12 mouse cellular contexts compared by ENCODE assay signal in genomic region chr4:141869436-141870215, GRCm38 (mm10). TPM values are rescaled to one million over a fixed set of nuclear protein-coding genes. Genes with fewer than 3 reads are reported as not detected.
DNase-seq lines count a peak whose midpoint lies in the region; ATAC-seq and TF ChIP-seq lines count a peak whose summit lies in the region.
"Had no signal": no experiment of that assay in that cellular context is flagged by ENCODE, and none has a peak within 500 bp of the region (broad histone marks: within the 10 kb centered on the region; RNA-seq: fewer than 3 reads in every experiment).

No protein-coding gene starts in this region.

- no peaks in the 10 kb centered on the region; the same call in 1 of the 2 replicates for H3K79me2 ChIP-seq in heart, adult 2 months (replicated peaks; ENCODE audit: control insufficient read depth, insufficient read depth, low read length)

- peaks cover 86% of the 10 kb centered on the region for H3K4me1 ChIP-seq in heart, embryonic 12.5 days (replicated peaks)
- H3K4me1 ChIP-seq in heart, adult 2 months (ENCODE audit: control insufficient read depth, insufficient read depth, low read length): peaks cover 14% of the 10 kb centered on the region
- H3K4me1 ChIP-seq in lung, embryonic 14.5 days (ENCODE audit: insufficient read depth): peaks cover 40% of the 10 kb centered on the region
- peaks cover 28% of the 10 kb centered on the region for H3K4me1 ChIP-seq in brown adipose tissue, adult 24 weeks (ENCODE audit: control insufficient read depth, insufficient read depth, insufficient read length, low read length)
- H3K4me1 ChIP-seq in olfactory bulb, adult 2 months (ENCODE audit: control insufficient read depth, insufficient read depth, low read length): peaks cover 69% of the 10 kb centered on the region

- no peaks in the 10 kb centered on the region for H3K27me3 ChIP-seq in heart, embryonic 12.5 days (replicated peaks)
- H3K27me3 ChIP-seq in heart, adult 2 months (ENCODE audit: control insufficient read depth, insufficient read depth, low read length): no peaks in the 10 kb centered on the region
- no peaks in the 10 kb centered on the region for H3K27me3 ChIP-seq in lung, embryonic 14.5 days (ENCODE audit: insufficient read depth, low read length)

- H3K36me3 ChIP-seq in heart, embryonic 12.5 days: peaks cover 36% of the 10 kb centered on the region
- H3K36me3 ChIP-seq in heart, adult 2 months (ENCODE audit: control insufficient read depth, insufficient read depth, low read length): no peaks in the 10 kb centered on the region
- H3K36me3 ChIP-seq in lung, embryonic 14.5 days (ENCODE audit: insufficient read depth): peaks cover 16% of the 10 kb centered on the region

- WGBS in heart, embryonic 12.5 days: 62% methylated on average over 5 of the region's 5 CpGs
- 43% methylated on average over 5 of the region's 5 CpGs for WGBS in heart, adult 2 months
- WGBS in lung, embryonic 14.5 days: 63% methylated on average over 5 of the region's 5 CpGs
- WGBS in olfactory bulb, adult 2 months: 48% methylated on average over 5 of the region's 5 CpGs

- TF ChIP-seq CTCF in heart, adult 2 months (IDR thresholded peaks at IDR 0.05): no peak
- TF ChIP-seq CTCF in lung, embryonic 14.5 days (IDR thresholded peaks at IDR 0.05; ENCODE audit: low read depth): no peak
- no peak for TF ChIP-seq CTCF in olfactory bulb, adult 2 months (IDR thresholded peaks at IDR 0.05; ENCODE audit: insufficient read depth, low read depth, low read length)

- no peak for TF ChIP-seq POLR2A in heart, adult 2 months (IDR thresholded peaks at IDR 0.05; ENCODE audit: insufficient read depth, low read depth, low read length)
- TF ChIP-seq POLR2A in olfactory bulb, adult 2 months (IDR thresholded peaks at IDR 0.05; ENCODE audit: insufficient read depth, low read depth, low read length): no peak

- H3K4me2 ChIP-seq in heart, embryonic 12.5 days: 0 out of 2 replicates have a peak overlapping the region, but pooled peaks have one; percentile 5
- no peak overlapping the region for H3K4me2 ChIP-seq in lung, embryonic 14.5 days
- H3K4me2 ChIP-seq: limb, embryonic 13.5 days had no signal

- ATAC-seq in heart, embryonic 12.5 days (ENCODE audit: insufficient number of reproducible peaks, low FRiP score): no peak
- ATAC-seq in lung, embryonic 14.5 days (ENCODE audit: insufficient read depth): no peak

- no peak overlapping the region for H3K4me3 ChIP-seq in heart, embryonic 12.5 days
- no peak overlapping the region for H3K4me3 ChIP-seq in heart, adult 2 months
- no peak overlapping the region for H3K4me3 ChIP-seq in lung, embryonic 14.5 days (ENCODE audit: low read depth, low read length)
- no peak overlapping the region for H3K4me3 ChIP-seq in brown adipose tissue, adult 24 weeks (ENCODE audit: insufficient read depth, low read depth, low read length)
- no peak overlapping the region for H3K4me3 ChIP-seq in olfactory bulb, adult 2 months (ENCODE audit: insufficient read depth, low read depth, low read length)
- H3K4me3 ChIP-seq: limb, embryonic 13.5 days had no signal

- peak overlapping the region; percentile 50 for H3K27ac ChIP-seq in heart, embryonic 12.5 days (ENCODE audit: poor library complexity, severe bottlenecking)
- H3K27ac ChIP-seq in heart, adult 2 months: no peak overlapping the region; the same call in 1 of the 2 replicates
- H3K27ac ChIP-seq in lung, embryonic 14.5 days (ENCODE audit: low read depth): 0 out of 2 replicates have a peak overlapping the region, but pooled peaks have one; percentile 36
- H3K27ac ChIP-seq in brown adipose tissue, adult 24 weeks (replicated peaks; ENCODE audit: low read depth, low read length): peak overlapping the region; percentile 65
- H3K27ac ChIP-seq in olfactory bulb, adult 2 months (ENCODE audit: insufficient read depth, low read depth, low read length): peak overlapping the region; percentile 84
- H3K27ac ChIP-seq: limb, embryonic 13.5 days had no signal

- DNase-seq in heart, adult 2 months: no peak
- no peak for DNase-seq in lung, embryonic 14.5 days
- no peak for DNase-seq in lung, postnatal 10 days
- DNase-seq in gastrocnemius, postnatal 4 days (ENCODE audit: low spot score in 2 of 2): no peak
- DNase-seq in layer of hippocampus, adult 9-11 months: no peak
- DNase-seq: kidney, postnatal 25 days had no signal

- peak overlapping the region; percentile 31; the same call in 1 of the 2 replicates for H3K9ac ChIP-seq in heart, embryonic 12.5 days
- H3K9ac ChIP-seq in heart, adult 2 months (ENCODE audit: low read depth, low read length): no peak overlapping the region
- no peak overlapping the region for H3K9ac ChIP-seq in lung, embryonic 14.5 days
- H3K9ac ChIP-seq: limb, embryonic 13.5 days had no signal

- no peaks in the 10 kb centered on the region for H3K9me3 ChIP-seq in heart, embryonic 12.5 days (replicated peaks)
- no peaks in the 10 kb centered on the region for H3K9me3 ChIP-seq in lung, embryonic 14.5 days (ENCODE audit: low read depth, low read length)
- H3K9me3 ChIP-seq: limb, embryonic 13.5 days had no signal

- intact Hi-C loops in heart, adult 2 months (cut with DNase I): loop anchor here (5.0 kb wide), 1 partner anchor 88 kb away; no protein-coding TSS in a partner anchor

- TF ChIP-seq EP300 in heart, adult 2 months (IDR thresholded peaks at IDR 0.05; ENCODE audit: insufficient read depth, low read depth, low read length): no peak

RNA-seq across cellular contexts. Expression of gene Efhd2, which starts 5.1 kb away (rescaled TPM):
- 119 and 121 TPM in 2 replicates for polyA plus RNA-seq in heart, embryonic 12.5 days (2016; fragmentation: Nextera tagmentation; extraction: Ambion mirVana)
- 10 to 100 TPM; 19.4 to 21.2 TPM for total RNA-seq in heart, adult 2 months (2021)
- polyA plus RNA-seq in heart, adult 2 months (2012; rRNA removed): 28.4 and 33.0 TPM in 2 replicates
- 56.5 and 64.6 TPM in 2 replicates for polyA plus RNA-seq in lung, embryonic 14.5 days (2014; fragmentation: Nextera tagmentation; extraction: Ambion mirVana)
- polyA plus RNA-seq in brown adipose tissue, adult 24 weeks (2012; ENCODE audit: insufficient read depth, insufficient read length, missing spikeins): 11.7 and 12.9 TPM in 2 replicates
- not detected in 2 replicates for polyA plus RNA-seq in olfactory bulb, adult 2 months (2012; ENCODE audit: insufficient read depth, insufficient read length, low replicate concordance, missing spikeins)
- total RNA-seq in gastrocnemius, postnatal 4 days (2021): 10 to 100 TPM; 60.6 to 68.0 TPM

RNA-seq across cellular contexts. Expression of gene Ctrc, which starts 23.5 kb away (rescaled TPM):
- not detected in 2 replicates for polyA plus RNA-seq in heart, embryonic 12.5 days (2016; fragmentation: Nextera tagmentation; extraction: Ambion mirVana)
- total RNA-seq in heart, adult 2 months (2021): not detected
- not detected in 2 replicates for polyA plus RNA-seq in heart, adult 2 months (2012; rRNA removed)
- not detected in 2 replicates for polyA plus RNA-seq in lung, embryonic 14.5 days (2014; fragmentation: Nextera tagmentation; extraction: Ambion mirVana)
- polyA plus RNA-seq in brown adipose tissue, adult 24 weeks (2012; ENCODE audit: insufficient read depth, insufficient read length, missing spikeins): not detected in 2 replicates
- polyA plus RNA-seq in olfactory bulb, adult 2 months (2012; ENCODE audit: insufficient read depth, insufficient read length, low replicate concordance, missing spikeins): not detected in 2 replicates
- total RNA-seq in gastrocnemius, postnatal 4 days (2021): not detected
- polyA plus RNA-seq: hindbrain, embryonic 11.5 days; limb, embryonic 13.5 days; neural tube, embryonic 11.5 days had no signal

RNA-seq across cellular contexts. Expression of gene Cela2a, which starts 43.7 kb away (rescaled TPM):
- not detected in 2 replicates for polyA plus RNA-seq in heart, embryonic 12.5 days (2016; fragmentation: Nextera tagmentation; extraction: Ambion mirVana)
- total RNA-seq in heart, adult 2 months (2021): not detected
- 0.26 and 0.62 TPM in 2 replicates for polyA plus RNA-seq in heart, adult 2 months (2012; rRNA removed)
- polyA plus RNA-seq in lung, embryonic 14.5 days (2014; fragmentation: Nextera tagmentation; extraction: Ambion mirVana): not detected in 2 replicates
- polyA plus RNA-seq in brown adipose tissue, adult 24 weeks (2012; ENCODE audit: insufficient read depth, insufficient read length, missing spikeins): not detected in 2 replicates
- not detected in 2 replicates for polyA plus RNA-seq in olfactory bulb, adult 2 months (2012; ENCODE audit: insufficient read depth, insufficient read length, low replicate concordance, missing spikeins)
- not detected for total RNA-seq in gastrocnemius, postnatal 4 days (2021)
- polyA plus RNA-seq: hindbrain, embryonic 11.5 days; limb, embryonic 13.5 days; neural tube, embryonic 11.5 days had no signal
